Mouse (Mus musculus) ovary, adult 18-20 months (tissue): ENCODE measurements around the gene Cdc42.

Experiments used
- DNase-seq: peaks from one replicate; pipeline ENCODE4 v3.0.0; 2022; ENCODE audit warnings: low spot score, mixed read lengths

The Cdc42 gene

DNA sequence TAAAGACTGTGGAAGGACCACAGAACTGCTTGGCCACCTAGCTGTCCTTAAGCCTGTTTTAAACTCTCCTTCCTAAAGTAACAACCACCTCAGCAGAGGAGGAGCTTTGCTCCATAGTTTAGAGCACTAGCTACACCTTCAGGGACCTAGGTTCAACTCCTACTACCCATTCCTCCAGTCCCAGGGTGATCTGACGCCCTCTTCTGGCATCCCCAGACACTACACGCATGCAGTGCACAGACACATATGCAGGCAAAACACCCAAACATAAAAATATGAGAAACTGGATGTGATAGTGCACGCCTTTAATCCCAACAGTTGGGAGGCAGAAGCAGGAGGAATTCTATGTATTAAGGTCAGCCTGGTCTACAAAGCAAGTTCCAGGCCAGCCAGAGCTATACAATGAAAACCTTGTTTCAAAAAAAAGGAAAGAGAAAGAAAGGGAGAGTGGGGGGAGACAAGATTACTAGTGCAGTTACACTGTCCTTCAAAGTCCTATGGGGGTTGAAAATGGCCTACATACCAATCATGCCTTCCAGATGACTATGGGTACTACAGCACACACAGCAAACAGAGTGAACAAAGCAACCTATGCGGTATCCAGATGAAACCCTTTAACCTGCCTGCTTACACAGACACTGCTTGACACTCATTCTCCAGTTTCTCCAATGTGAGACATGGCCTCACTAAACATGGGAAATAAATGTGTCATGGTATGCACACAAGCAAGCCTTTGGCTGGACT is 41.3 kb downstream of the Cdc42 start:
- DNase-seq = no peak

GRCm38 (mm10) chr4:137315061-137315460 is 42.5 kb downstream of the Cdc42 start:
- no peak for DNase-seq

- DNase-seq = no peak
Measured at GRCm38 (mm10) chr4:137314561-137314960, 43.0 kb downstream of the Cdc42 start.

- no peak for DNase-seq
Measured at GRCm38 (mm10) chr4:137313511-137313910, 44.0 kb downstream of the Cdc42 start.

GRCm38 (mm10) chr4:137308377-137308776 is 49.1 kb downstream of the Cdc42 start:
- DNase-seq = no peak

DNA sequence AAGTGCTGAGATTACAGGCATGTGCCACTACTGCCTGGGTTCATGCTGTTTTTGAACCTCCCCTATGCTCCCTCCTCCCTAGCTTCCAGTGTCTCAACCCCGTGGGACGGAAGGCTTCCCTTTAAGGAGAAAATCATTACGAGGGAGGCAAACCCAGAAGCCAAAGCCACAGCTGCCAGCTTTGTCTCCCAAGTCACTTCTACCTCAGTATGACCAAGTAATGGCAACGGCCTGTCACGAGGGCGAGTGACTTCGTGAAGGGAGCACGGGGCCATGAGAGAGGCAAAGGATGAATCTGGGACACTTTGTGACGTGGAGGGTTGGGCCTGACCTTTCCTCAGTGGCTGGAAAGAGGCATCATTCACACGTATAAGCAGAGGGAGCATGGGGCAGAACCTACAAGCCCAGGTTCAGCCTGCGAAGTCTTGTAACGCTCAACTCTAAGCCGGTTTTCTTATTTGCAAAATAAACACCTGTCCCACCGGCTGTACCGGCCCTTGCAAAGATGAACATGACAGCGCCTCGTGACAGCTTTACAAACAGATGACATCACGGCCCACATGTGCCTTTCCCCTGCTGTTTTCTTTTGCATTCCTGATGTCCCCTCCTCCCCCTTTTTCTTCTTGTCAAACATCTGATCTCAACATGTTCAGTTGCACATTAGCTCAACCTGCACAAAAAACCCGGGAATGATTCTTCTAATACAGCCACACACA is 50.4 kb downstream of the Cdc42 start:
- no peak for DNase-seq

GRCm38 (mm10) chr4:137306577-137306888 is 51.0 kb downstream of the Cdc42 start:
- DNase-seq = no peak

GRCm38 (mm10) chr4:137305831-137306576 is 51.5 kb downstream of the Cdc42 start:
- DNase-seq = no peak

DNA sequence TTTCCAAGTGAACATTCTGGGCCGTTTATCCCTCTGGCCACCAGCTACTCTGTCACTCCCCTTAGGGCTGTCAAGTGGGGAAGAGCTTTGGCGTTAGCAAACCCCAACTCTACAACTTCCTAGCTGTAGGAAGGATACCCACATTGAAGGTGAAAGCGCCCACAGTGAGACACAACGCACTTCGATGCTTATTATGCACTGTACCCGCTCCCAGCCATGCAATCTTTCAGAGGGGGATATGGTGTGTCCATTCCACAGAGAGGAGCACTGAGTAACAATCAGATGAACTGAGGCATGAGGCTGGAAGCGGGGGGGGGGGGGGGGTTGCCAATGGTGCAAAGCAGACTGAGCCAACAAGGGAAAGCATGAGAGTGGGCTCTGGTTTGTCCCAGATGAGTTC is 52.5 kb downstream of the Cdc42 start:
- no peak for DNase-seq

- no peak for DNase-seq
Measured at GRCm38 (mm10) chr4:137304106-137304505, 53.4 kb downstream of the Cdc42 start.

DNA sequence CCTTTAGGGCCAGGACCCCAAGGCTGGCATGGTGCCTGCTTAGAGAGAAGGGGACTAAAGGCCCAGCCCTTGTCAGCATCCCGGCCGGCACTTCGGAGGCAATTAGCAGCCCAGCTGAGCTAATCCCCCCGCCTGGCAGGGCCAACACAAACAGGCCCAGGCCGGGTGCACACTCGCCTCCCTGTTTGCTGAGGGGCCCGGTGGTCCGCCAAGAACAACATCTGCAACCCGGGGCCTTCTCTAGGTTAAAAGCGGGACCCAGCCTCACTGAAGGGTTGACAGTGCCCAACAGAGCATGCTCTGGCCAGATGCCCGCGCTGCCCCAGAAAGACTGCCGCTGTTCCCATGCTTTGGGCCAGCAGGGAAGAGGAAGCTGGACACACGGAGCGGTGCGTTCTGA is 55.9 kb downstream of the Cdc42 start:
- no peak for DNase-seq

DNA sequence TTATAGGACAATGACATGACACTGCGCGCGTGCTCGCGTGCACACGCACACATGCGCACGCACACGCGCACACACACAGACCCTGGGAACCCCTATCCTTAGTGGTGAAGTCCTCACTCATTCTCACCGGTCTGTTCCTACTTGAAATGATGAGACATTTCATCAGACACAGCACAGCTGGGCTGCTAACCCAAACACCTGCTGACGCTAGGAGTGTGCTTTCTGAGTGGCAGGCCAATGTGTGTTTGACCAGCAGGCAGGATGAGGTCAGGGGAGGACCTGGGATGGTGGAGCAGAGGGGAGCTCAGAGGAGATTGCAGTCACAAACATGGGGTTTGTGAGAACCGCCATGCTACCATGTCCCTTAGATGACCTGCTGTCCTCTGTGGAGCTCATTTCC is 57.3 kb downstream of the Cdc42 start:
- no peak for DNase-seq

- DNase-seq = no peak
Measured at GRCm38 (mm10) chr4:137298406-137298805, 59.1 kb downstream of the Cdc42 start.

DNA sequence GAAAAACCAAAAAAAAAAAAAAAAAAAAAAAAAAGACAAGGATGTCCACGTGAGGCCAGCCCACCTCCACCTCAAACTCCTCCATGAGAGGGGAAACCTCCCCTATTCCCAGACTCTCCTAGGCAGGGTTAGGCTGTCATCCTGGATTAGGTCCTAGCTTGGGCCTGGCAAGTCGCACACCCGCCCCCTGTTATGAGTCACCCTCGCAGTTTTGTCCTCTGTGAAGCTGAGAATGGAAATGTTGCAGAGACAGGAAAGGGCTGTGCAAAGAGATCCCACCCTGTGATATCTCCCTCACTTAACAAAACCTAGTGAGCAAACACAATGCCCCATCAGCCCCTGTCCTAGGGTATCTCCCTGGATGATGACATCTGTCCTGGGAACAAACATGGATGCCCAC is 59.9 kb downstream of the Cdc42 start:
- no peak for DNase-seq

DNA sequence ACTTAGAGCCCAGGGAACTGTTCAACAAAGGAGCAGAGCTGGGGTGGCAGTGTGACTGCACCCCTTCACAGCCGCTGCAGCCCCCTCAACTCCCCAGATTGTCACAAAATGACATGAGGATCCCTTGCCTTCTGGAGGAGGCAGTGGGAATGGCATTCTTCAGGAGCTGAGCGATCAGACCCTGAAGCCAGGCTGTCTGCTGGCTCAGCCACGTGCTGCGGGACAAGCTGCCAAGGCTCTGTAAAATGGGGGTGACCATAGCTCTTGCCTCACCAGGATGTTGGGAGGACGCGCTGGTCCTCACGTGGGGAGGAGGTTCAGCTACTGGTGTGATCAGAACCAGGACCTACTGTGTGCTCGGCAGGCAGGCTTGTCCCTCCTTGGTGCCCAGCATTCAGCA is 62.6 kb downstream of the Cdc42 start:
- no peak for DNase-seq

- DNase-seq = no peak
Measured at GRCm38 (mm10) chr4:137294474-137294873, 63.0 kb downstream of the Cdc42 start.

- DNase-seq = no peak
Measured at GRCm38 (mm10) chr4:137294032-137294431, 63.5 kb downstream of the Cdc42 start.

DNA sequence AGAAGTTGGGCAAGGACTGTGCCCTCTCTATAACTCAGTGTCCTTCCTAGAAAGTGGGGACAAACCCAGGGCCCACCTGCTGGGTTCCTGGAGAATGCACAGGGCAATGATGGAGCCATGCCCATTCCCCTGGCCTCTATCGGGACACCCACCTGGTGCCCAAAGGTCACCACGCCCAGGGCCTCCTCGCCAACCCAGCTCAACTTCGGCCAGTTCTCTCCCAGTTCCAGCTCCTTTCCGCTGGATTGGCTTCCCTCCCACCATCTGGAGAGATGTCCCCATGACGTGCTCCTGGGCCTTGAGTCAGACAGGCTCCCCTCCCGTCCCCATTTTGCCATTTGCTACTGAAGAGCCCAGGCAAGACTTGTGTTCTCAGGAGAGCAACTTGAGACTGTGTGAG is 64.9 kb downstream of the Cdc42 start:
- DNase-seq = no peak

- DNase-seq = no peak
Measured at GRCm38 (mm10) chr4:137290250-137290649, 67.3 kb downstream of the Cdc42 start.

DNA sequence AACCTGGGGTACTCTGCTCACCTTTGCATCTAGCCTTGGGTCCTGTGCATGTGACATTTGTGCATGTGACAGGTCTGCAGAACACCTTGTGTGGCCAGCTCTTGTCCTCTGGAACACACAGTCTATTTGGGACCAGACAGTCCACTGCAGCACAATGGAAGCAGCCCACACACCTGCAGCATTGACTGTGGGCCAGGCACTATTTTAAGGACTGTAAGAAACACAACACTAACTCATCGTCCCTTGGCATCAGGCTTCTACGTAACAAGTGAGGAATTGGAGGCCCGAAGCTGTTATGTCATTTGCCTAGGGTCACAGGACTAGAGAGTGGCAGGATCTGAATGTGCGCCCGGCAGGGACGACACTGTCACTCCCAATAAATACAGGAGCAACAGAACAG is 67.8 kb downstream of the Cdc42 start:
- DNase-seq = no peak

GRCm38 (mm10) chr4:137287818-137288217 is 69.7 kb downstream of the Cdc42 start:
- DNase-seq = no peak

DNA sequence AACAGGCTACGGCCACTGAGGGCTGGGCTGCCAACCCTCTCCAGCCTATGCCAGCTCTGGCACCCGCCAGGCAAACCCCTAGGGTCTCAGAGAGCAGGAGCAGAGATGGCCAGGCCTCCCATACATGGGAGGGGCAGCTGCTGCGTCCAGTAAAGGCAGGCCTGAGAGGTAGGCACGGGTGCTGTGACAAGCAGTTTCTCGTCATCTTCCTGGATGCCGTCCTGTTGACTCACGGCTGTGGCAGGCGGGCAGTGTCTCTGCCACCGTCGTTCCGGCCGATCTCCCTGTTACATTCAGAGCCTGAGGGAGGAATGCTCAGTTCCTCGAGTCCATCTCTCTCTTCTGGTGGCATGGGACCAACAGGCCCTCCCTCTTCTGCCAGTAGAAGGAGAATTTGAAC is 70.3 kb downstream of the Cdc42 start:
- no peak for DNase-seq

- DNase-seq = no peak
Measured at GRCm38 (mm10) chr4:137286662-137286953, 70.9 kb downstream of the Cdc42 start.
